Mouse (Mus musculus): ENCODE data around the gene Nthl1. TPM values are rescaled to one million over a fixed set of nuclear protein-coding genes. Genes with fewer than 3 reads are reported as not detected.

The Nthl1 gene
- polyA plus RNA-seq, 1 experiment from 2014 or later, result 20.3 TPM

DNA sequence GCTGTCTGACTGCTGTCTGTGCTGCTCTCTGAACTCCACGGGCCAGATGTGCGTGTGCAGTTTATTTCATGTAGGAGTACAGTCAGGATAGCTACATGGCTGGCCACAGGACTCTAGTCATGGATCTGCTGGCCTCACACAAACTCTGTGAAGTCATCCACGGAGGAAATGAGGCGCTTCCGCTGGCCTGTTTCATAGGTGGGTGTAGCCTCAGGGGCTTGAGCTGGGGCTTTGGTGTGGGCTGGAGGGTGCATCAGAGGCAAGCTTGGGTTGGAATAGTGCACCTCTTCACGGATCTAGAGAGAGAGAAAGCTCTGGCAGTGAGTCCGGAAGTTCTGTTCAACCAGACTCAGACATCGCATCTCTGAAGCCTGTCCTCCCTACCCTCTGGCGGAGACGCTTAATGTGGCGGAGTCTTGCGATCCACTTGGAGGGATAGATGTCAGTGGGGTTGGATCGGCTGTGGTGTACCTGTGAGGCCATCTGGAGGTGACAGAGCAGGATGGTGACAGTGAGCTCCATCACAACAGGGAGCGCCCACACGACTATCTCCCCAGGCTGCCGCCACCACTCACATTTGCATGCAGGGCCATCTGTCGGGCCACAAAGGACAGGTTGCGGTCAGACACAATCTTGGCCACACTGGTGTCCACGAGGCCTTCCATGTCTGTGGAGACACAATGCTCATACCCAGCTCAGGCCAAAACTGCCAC lies 35.9 kb upstream of the Nthl1 start:
- H3K27ac ChIP-seq, result no peak overlapping the region
- no peaks in the 10 kb centered on the region for H3K27me3 ChIP-seq (replicated peaks)
- no peak overlapping the region for H3K9ac ChIP-seq
- WGBS, result 88% methylated on average over 19 of the region's 19 CpGs
- ATAC-seq (ENCODE audit: insufficient read depth, low FRiP score, low read depth), result no peak
- H3K4me3 ChIP-seq (replicated peaks), result no peak overlapping the region
- peaks cover 74% of the 10 kb centered on the region for H3K36me3 ChIP-seq
- no peaks in the 10 kb centered on the region for H3K4me1 ChIP-seq
- no peak overlapping the region for H3K4me2 ChIP-seq
- no peaks in the 10 kb centered on the region for H3K9me3 ChIP-seq

DNA sequence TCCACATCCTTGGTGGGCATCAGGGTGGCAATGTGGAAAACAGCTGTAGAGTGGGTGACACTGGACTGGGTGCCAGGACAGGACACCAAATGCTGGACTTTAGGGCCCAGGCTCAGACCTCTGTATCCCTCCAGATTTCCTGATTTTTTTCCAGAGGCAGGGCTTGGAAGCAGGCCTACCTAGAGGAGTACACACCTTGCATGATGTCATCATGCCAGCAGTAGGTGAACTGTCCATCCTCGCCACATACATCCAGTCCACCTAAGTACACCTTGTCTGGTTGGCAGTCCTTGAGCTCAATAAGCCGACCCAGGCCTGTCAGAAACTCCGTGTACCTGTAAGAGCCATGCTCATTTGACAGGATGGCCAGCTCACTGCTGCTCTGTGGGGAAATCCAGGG lies 34.5 kb upstream of the Nthl1 start:
- ATAC-seq (ENCODE audit: insufficient read depth, low FRiP score, low read depth), result no peak
- no peak overlapping the region for H3K4me3 ChIP-seq (replicated peaks)
- H3K4me1 ChIP-seq, result no peaks in the 10 kb centered on the region
- no peak overlapping the region for H3K9ac ChIP-seq
- no peak overlapping the region for H3K27ac ChIP-seq
- H3K36me3 ChIP-seq, result peaks cover 72% of the 10 kb centered on the region
- H3K27me3 ChIP-seq (replicated peaks), result no peaks in the 10 kb centered on the region
- H3K4me2 ChIP-seq, result no peak overlapping the region
- no peaks in the 10 kb centered on the region for H3K9me3 ChIP-seq
- WGBS, result 89% methylated on average over 3 of the region's 3 CpGs

DNA sequence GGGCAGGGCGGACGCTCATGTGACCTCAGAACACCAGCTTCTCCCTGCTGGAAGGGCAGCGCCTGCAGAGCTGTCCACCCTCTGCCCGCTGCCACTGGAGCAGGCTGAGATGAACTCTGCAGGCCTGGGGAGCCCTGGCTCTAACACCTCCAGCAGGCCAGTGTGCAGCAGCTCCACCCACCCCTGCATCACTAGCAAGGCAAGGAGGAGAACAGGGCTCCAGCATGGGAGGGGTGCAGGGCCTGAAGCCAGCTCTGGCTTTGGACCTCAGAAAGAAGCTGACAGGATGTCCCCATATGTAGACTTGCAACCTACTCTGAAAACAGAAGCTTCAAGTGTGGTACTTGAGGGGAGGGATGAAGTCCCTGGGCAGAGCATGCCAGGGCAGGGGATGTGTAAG lies 32.0 kb upstream of the Nthl1 start:
- no peaks in the 10 kb centered on the region for H3K27me3 ChIP-seq (replicated peaks)
- H3K4me2 ChIP-seq, result no peak overlapping the region
- no peak for ATAC-seq (ENCODE audit: insufficient read depth, low FRiP score, low read depth)
- peaks cover 54% of the 10 kb centered on the region for H3K36me3 ChIP-seq
- no peaks in the 10 kb centered on the region for H3K9me3 ChIP-seq
- no peak overlapping the region for H3K27ac ChIP-seq
- no peak overlapping the region for H3K4me3 ChIP-seq (replicated peaks)
- WGBS, result 92% methylated on average over 4 of the region's 4 CpGs
- no peak overlapping the region for H3K9ac ChIP-seq
- H3K4me1 ChIP-seq, result no peaks in the 10 kb centered on the region

DNA sequence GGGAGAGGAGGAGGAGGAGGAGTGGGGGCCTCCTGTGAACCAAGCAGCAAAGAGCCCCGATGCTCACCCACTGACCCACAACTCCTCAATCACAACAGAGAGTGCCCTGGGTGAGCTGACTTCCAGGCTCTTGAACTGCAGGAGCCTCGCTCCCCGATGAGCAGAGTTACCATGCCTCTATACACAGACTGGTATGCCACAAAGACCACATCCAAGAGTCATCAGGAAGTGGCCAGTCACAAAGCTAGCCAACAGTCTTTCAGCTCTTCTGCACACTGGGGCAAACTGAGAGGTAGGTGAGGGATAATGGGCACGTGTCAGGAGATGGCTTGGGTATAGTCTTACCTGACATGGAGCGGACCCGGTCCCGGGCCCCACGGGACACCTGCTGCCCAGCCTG lies 28.5 kb upstream of the Nthl1 start:
- no peaks in the 10 kb centered on the region for H3K4me1 ChIP-seq
- H3K27me3 ChIP-seq (replicated peaks), result no peaks in the 10 kb centered on the region
- no peak overlapping the region for H3K9ac ChIP-seq
- 90% methylated on average over 8 of the region's 8 CpGs for WGBS
- no peaks in the 10 kb centered on the region for H3K9me3 ChIP-seq
- H3K27ac ChIP-seq, result no peak overlapping the region
- H3K4me3 ChIP-seq (replicated peaks), result no peak overlapping the region
- peaks cover 46% of the 10 kb centered on the region for H3K36me3 ChIP-seq
- no peak overlapping the region for H3K4me2 ChIP-seq
- no peak for ATAC-seq (ENCODE audit: insufficient read depth, low FRiP score, low read depth)

DNA sequence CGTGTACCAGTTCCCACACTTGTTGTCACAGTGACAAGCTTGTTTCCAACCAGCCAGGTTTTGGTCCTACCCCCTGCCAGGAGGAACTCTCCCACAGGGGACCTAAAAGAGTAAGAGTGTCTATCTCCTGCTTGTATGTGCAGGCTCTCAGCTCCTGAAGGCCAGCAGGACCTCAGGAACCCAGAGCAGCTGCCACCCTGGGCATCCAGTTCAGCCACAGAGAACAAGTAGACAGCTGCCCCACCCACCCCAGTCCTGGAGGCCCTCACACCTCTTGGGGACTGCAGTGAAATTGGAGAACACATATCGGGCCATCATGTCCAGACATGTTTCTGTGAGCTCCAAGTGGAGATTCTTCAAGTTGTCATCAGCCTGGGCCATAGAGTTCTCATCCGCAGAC lies 27.9 kb upstream of the Nthl1 start:
- no peaks in the 10 kb centered on the region for H3K9me3 ChIP-seq
- H3K27me3 ChIP-seq (replicated peaks), result no peaks in the 10 kb centered on the region
- H3K4me2 ChIP-seq, result no peak overlapping the region
- peaks cover 40% of the 10 kb centered on the region for H3K36me3 ChIP-seq
- no peak overlapping the region for H3K27ac ChIP-seq
- H3K4me3 ChIP-seq (replicated peaks), result no peak overlapping the region
- ATAC-seq (ENCODE audit: insufficient read depth, low FRiP score, low read depth), result no peak
- H3K9ac ChIP-seq, result no peak overlapping the region
- H3K4me1 ChIP-seq, result no peaks in the 10 kb centered on the region
- WGBS, result 94% methylated on average over 3 of the region's 3 CpGs

DNA sequence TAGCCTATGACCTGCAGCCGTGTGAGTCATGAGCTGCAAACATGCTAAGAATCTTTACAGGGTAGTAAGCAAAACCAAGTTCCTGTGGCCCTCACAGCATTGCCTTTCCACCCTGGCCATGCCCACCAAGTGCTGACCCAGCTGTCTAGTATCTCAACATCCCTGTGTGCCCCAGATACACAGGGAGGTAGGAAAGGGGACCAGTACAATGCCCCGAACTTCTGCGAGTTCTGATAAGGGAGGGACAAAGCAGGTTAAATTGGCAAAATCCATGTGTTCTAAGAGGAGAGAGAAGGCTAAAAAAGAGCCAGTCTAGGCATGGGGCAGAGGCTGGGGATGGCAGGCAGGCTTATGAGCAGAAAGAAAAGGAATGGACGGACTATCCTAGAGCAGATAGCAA lies 24.1 kb upstream of the Nthl1 start:
- Histone ChIP-seq H3K9me3 (no peaks in the 10 kb centered on the region), H3K27me3 (replicated peaks) (no peaks in the 10 kb centered on the region), H3K27ac (no peak overlapping the region), H3K4me3 (replicated peaks) (no peak overlapping the region), H3K9ac (no peak overlapping the region), H3K36me3 (peaks cover 26% of the 10 kb centered on the region; the same call in 1 of the 2 replicates), H3K4me2 (no peak overlapping the region), H3K4me1 (no peaks in the 10 kb centered on the region)
- ATAC-seq (ENCODE audit: insufficient read depth, low FRiP score, low read depth), result no peak
- 85% methylated on average over 4 of the region's 4 CpGs for WGBS

DNA sequence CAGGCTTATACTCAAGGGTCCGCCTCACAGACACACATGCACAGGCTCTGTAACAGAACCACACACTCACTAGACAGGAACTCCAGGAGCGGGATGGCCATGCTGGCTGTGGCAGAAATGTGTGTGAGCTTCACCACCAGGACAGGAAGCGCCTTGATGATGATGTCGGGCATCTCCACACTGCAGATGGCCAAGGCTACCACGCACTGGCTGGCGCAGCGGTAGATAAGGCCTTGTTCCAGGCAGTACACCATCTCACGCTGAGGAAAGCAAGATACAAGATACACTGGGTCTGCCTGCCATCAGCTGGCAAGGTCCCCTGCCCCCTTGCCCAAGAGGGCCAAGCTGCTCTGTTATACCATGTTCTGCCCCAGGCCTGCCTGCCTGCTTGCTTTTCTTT lies 23.6 kb upstream of the Nthl1 start:
- no peaks in the 10 kb centered on the region for H3K27me3 ChIP-seq (replicated peaks)
- no peaks in the 10 kb centered on the region for H3K4me1 ChIP-seq
- WGBS, result 86% methylated on average over 8 of the region's 8 CpGs
- peaks cover 27% of the 10 kb centered on the region; the same call in 1 of the 2 replicates for H3K36me3 ChIP-seq
- no peak overlapping the region for H3K27ac ChIP-seq
- no peaks in the 10 kb centered on the region for H3K9me3 ChIP-seq
- H3K4me3 ChIP-seq (replicated peaks), result no peak overlapping the region
- ATAC-seq (ENCODE audit: insufficient read depth, low FRiP score, low read depth), result peak; percentile 80; the same call in 1 of the 2 replicates
- H3K9ac ChIP-seq, result no peak overlapping the region
- H3K4me2 ChIP-seq, result no peak overlapping the region

DNA sequence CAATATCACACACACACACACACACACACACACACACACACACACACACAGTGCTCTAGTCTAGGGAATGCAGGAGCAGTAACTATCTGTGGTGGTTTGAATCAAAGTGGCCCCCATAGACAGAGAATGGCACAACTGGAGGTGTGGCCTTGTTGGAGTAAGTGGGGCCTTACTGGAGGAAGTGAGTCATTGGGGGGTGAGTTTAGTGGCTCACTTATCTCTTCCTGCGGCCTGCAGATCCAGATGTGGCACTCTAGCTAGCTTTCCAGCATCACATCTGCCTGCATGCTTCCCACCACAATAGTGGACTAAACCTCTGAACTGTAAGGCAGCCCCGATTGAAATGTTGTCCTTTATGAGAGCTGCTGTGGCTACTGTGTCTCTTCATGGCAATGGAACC lies 21.8 kb upstream of the Nthl1 start:
- WGBS, result 78% methylated on average over 2 of the region's 2 CpGs
- Histone ChIP-seq H3K4me1 (no peaks in the 10 kb centered on the region), H3K9me3 (no peaks in the 10 kb centered on the region), H3K4me2 (no peak overlapping the region), H3K36me3 (peaks cover 39% of the 10 kb centered on the region; the same call in 1 of the 2 replicates), H3K27me3 (replicated peaks) (no peaks in the 10 kb centered on the region), H3K27ac (no peak overlapping the region), H3K9ac (no peak overlapping the region), H3K4me3 (replicated peaks) (no peak overlapping the region)
- no peak for ATAC-seq (ENCODE audit: insufficient read depth, low FRiP score, low read depth)

DNA sequence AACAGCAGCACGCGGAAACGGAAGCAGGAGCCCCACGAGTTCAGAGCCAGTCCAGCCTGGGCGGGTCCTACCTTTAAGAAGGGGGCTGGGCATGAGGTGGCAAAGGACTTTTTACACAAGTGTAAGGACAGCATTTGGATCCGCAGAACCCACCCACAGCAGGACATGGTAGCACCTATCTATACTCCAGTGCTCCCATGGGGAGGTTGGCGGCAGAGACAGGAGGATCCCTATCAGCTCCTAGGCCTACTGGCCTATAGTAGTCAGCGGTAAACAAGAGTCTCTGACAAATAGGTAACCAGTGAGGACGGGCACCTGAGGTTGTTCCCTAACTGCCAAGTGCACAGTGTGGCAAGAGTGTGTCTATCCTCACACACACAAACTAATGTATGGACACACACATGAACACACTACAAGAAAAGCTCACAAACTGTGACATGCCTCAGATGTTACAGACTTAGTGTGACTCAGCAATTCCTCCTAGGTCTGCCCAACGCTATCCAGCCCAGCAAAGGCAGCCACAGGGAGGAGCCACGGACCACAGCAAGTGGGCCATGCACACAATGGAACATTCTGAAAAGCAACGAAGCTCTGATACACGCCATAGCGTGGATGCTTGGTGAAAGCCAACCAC lies 14.8 kb upstream of the Nthl1 start:
- WGBS, result 79% methylated on average over 14 of the region's 14 CpGs
- Histone ChIP-seq H3K4me2 (no peak overlapping the region), H3K4me3 (replicated peaks) (no peak overlapping the region), H3K27ac (no peak overlapping the region), H3K9ac (no peak overlapping the region), H3K4me1 (no peaks in the 10 kb centered on the region), H3K36me3 (peaks cover 66% of the 10 kb centered on the region), H3K27me3 (replicated peaks) (no peaks in the 10 kb centered on the region), H3K9me3 (no peaks in the 10 kb centered on the region)
- peak; percentile 82; the same call in 1 of the 2 replicates for ATAC-seq (ENCODE audit: insufficient read depth, low FRiP score, low read depth)

DNA sequence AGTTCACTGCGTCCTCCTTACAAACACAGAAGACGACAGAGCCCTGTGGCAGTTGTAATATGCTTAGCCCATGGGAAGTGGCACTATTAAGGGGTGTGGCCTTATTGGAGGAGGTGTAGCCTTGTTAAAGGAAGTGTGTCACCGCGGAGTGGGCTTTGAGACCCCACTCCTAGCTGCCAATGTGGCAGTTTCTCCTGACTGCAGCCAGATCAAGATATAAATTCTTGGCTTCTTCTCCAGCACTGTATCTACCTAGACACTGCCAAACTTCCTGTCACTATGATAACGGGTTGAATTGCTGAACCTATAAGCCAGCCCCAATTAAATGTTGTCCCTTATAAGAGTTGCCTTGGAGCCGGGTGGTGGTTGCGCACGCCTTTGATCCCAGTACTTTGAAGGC lies 7.0 kb upstream of the Nthl1 start:
- H3K27ac ChIP-seq, result no peak overlapping the region
- no peak overlapping the region for H3K4me2 ChIP-seq
- no peaks in the 10 kb centered on the region for H3K27me3 ChIP-seq (replicated peaks)
- H3K4me1 ChIP-seq, result no peaks in the 10 kb centered on the region
- H3K9ac ChIP-seq, result no peak overlapping the region
- H3K9me3 ChIP-seq, result no peaks in the 10 kb centered on the region
- WGBS, result 93% methylated on average over 8 of the region's 8 CpGs
- H3K36me3 ChIP-seq, result peaks cover 54% of the 10 kb centered on the region
- H3K4me3 ChIP-seq (replicated peaks), result no peak overlapping the region
- no peak for ATAC-seq (ENCODE audit: insufficient read depth, low FRiP score, low read depth)

DNA sequence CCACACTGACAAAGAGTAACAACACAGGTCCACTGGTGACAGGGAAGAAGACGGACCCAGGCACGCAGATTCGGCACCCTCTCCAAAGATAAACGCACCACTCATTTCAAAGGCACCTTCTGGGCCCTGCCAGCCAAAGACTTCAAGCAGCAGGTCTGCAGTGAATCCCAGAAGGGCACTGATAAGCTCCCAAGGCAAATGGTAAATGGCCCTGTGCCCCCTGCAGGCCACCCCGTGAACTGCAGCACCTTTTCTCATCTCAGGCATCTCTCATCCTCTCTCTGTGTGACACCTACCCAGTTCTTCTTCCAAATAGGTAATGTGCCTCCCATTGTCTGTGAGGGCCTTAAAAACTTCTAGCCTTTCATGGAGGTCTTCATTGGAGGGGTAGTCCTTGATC lies 3.8 kb upstream of the Nthl1 start:
- no peaks in the 10 kb centered on the region for H3K9me3 ChIP-seq
- H3K27me3 ChIP-seq (replicated peaks), result no peaks in the 10 kb centered on the region
- no peak overlapping the region for H3K9ac ChIP-seq
- 38% methylated on average over 5 of the region's 5 CpGs for WGBS
- no peak overlapping the region for H3K4me2 ChIP-seq
- peaks cover 30% of the 10 kb centered on the region for H3K36me3 ChIP-seq
- no peak for ATAC-seq (ENCODE audit: insufficient read depth, low FRiP score, low read depth)
- peaks cover 13% of the 10 kb centered on the region for H3K4me1 ChIP-seq
- no peak overlapping the region for H3K27ac ChIP-seq
- no peak overlapping the region for H3K4me3 ChIP-seq (replicated peaks)

DNA sequence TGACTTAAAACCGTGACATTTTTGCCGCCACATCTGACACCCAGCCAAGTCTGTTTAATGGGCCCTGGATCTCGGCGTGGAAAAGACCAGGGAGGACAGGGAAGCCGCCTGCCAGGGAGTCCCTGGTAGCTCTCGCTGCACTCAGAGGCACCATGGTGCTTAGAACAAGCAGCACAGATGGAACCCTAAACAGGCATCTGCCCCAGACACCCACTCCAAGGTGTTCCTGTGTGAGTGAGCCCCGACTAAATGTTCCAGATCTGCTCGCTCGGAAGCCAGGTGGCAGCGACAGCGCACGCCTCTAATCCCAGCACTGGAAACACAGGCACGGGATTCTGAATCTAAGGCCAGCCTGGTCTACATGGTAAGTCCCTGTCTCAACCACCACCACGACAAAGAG lies 2.4 kb upstream of the Nthl1 start:
- Histone ChIP-seq H3K4me2 (no peak overlapping the region), H3K27ac (no peak overlapping the region), H3K4me1 (peaks cover 17% of the 10 kb centered on the region), H3K9me3 (no peaks in the 10 kb centered on the region), H3K27me3 (replicated peaks) (no peaks in the 10 kb centered on the region), H3K9ac (no peak overlapping the region), H3K4me3 (replicated peaks) (no peak overlapping the region), H3K36me3 (peaks cover 23% of the 10 kb centered on the region)
- 86% methylated on average over 14 of the region's 14 CpGs for WGBS
- no peak for ATAC-seq (ENCODE audit: insufficient read depth, low FRiP score, low read depth)
